ENCODE assay signal across 28 mouse cellular contexts in genomic region chr14:55777806-55778205, GRCm38 (mm10). TPM values are rescaled to one million over a fixed set of nuclear protein-coding genes. Genes with fewer than 3 reads are reported as not detected.
DNase-seq lines count a peak whose midpoint lies in the region; ATAC-seq and TF ChIP-seq lines count a peak whose summit lies in the region.
"Had no signal": no experiment of that assay in that cellular context is flagged by ENCODE, and none has a peak within 500 bp of the region (broad histone marks: within the 10 kb centered on the region; RNA-seq: fewer than 3 reads in every experiment).

No protein-coding gene starts in this region.

- H3K4me1 ChIP-seq in intestine, embryonic 16.5 days (ENCODE audit: control insufficient read depth, insufficient read depth, low read length): peaks cover 24% of the 10 kb centered on the region
- 0 out of 2 replicates have a peak, but pooled peaks cover 5% of the 10 kb centered on the region for H3K4me1 ChIP-seq in intestine, postnatal 0 days (replicated peaks; ENCODE audit: control insufficient read depth, insufficient read depth, low read length)
- H3K4me1 ChIP-seq in lung, adult 2 months (ENCODE audit: control insufficient read depth, insufficient read depth, low read length): peaks cover 14% of the 10 kb centered on the region

- H3K27ac ChIP-seq in intestine, embryonic 16.5 days (ENCODE audit: low read length): no peak overlapping the region
- no peak overlapping the region for H3K27ac ChIP-seq in intestine, postnatal 0 days (ENCODE audit: low read depth, low read length)
- H3K27ac ChIP-seq: hindbrain, embryonic 12.5 days; hindbrain, postnatal 0 days; intestine, embryonic 15.5 days; left cerebral cortex, adult 2 months; limb, embryonic 12.5 days; liver, embryonic 12.5 days; midbrain, embryonic 15.5 days; stomach, embryonic 15.5 days had no signal

- H3K4me2 ChIP-seq in intestine, embryonic 16.5 days (ENCODE audit: low read depth, low read length): no peak overlapping the region
- H3K4me2 ChIP-seq in intestine, postnatal 0 days (replicated peaks; ENCODE audit: low read depth): no peak overlapping the region
- H3K4me2 ChIP-seq: hindbrain, embryonic 12.5 days; intestine, embryonic 15.5 days; limb, embryonic 12.5 days; liver, embryonic 12.5 days; midbrain, embryonic 15.5 days; stomach, embryonic 15.5 days had no signal

- intact Hi-C loops in heart, postnatal 14 days (cut with DNase I): no loop called here

- 80% methylated on average over 11 of the region's 11 CpGs for WGBS in intestine, embryonic 16.5 days
- WGBS in intestine, postnatal 0 days: 84% methylated on average over 11 of the region's 11 CpGs
- 81% methylated on average over 11 of the region's 11 CpGs for WGBS in lung, adult 2 months

- H3K9ac ChIP-seq in intestine, embryonic 16.5 days (ENCODE audit: low read depth, low read length): 0 out of 2 replicates have a peak overlapping the region, but pooled peaks have one; percentile 34
- no peak overlapping the region for H3K9ac ChIP-seq in intestine, postnatal 0 days (ENCODE audit: low read depth, low read length)
- H3K9ac ChIP-seq: hindbrain, embryonic 12.5 days; intestine, embryonic 15.5 days; limb, embryonic 12.5 days; liver, embryonic 12.5 days; liver, postnatal 0 days; midbrain, embryonic 15.5 days; stomach, embryonic 15.5 days had no signal

- H3K9me3 ChIP-seq in intestine, embryonic 16.5 days (ENCODE audit: control insufficient read depth, low read length): no peaks in the 10 kb centered on the region
- no peaks in the 10 kb centered on the region for H3K9me3 ChIP-seq in intestine, postnatal 0 days (ENCODE audit: control insufficient read depth)
- H3K9me3 ChIP-seq: hindbrain, embryonic 12.5 days; intestine, embryonic 15.5 days; limb, embryonic 12.5 days; liver, embryonic 12.5 days; midbrain, embryonic 15.5 days; stomach, embryonic 15.5 days had no signal

- peak; percentile 87 for DNase-seq in heart, adult 11 months
- no peak for DNase-seq in heart, postnatal 14 days
- peak; percentile 1 for DNase-seq in thymus, postnatal 14 days
- no peak for DNase-seq in thymus, postnatal 0 days (ENCODE audit: low spot score)
- DNase-seq in lung, adult 2 months: no peak
- DNase-seq: adrenal gland, adult 2 months; cerebellum, adult 11 months; cerebellum, adult 9-10 months; cerebellum, postnatal 36 days; gastrocnemius, postnatal 36 days; kidney, adult 9 months; liver, postnatal 0 days; right cerebral cortex, postnatal 25 days; thymus, adult 18-20 months had no signal

- ATAC-seq in intestine, embryonic 16.5 days: no peak
- no peak for ATAC-seq in intestine, postnatal 0 days
- ATAC-seq: forebrain, embryonic 14.5 days; hindbrain, postnatal 0 days; liver, embryonic 12.5 days; liver, postnatal 0 days; lung, postnatal 0 days; midbrain, embryonic 15.5 days had no signal

- H3K4me3 ChIP-seq in intestine, embryonic 16.5 days (ENCODE audit: low read length): no peak overlapping the region
- no peak overlapping the region for H3K4me3 ChIP-seq in intestine, postnatal 0 days (ENCODE audit: low read depth, low read length)
- H3K4me3 ChIP-seq in lung, adult 2 months (replicated peaks; ENCODE audit: extremely low read depth, low read depth, low read length): no peak overlapping the region
- H3K4me3 ChIP-seq: hindbrain, embryonic 12.5 days; intestine, embryonic 15.5 days; left cerebral cortex, adult 2 months; limb, embryonic 12.5 days; liver, embryonic 12.5 days; midbrain, embryonic 15.5 days; stomach, embryonic 15.5 days had no signal

- no peak for TF ChIP-seq POLR2A in lung, adult 2 months (IDR thresholded peaks at IDR 0.05; ENCODE audit: borderline replicate concordance, extremely low read depth, low read depth, low read length)

- TF ChIP-seq CTCF in intestine, postnatal 0 days (IDR thresholded peaks at IDR 0.05; ENCODE audit: low read depth): no peak
- no peak for TF ChIP-seq CTCF in lung, adult 2 months (IDR thresholded peaks at IDR 0.05; ENCODE audit: insufficient read depth, low read length)

- H3K27me3 ChIP-seq in intestine, embryonic 16.5 days (replicated peaks; ENCODE audit: control insufficient read depth, insufficient read depth, low read length): no peaks in the 10 kb centered on the region
- H3K27me3 ChIP-seq in intestine, postnatal 0 days (replicated peaks; ENCODE audit: control insufficient read depth, insufficient read depth, low read length): no peaks in the 10 kb centered on the region
- H3K27me3 ChIP-seq: stomach, embryonic 15.5 days had no signal

- no peaks in the 10 kb centered on the region for H3K36me3 ChIP-seq in intestine, embryonic 16.5 days (ENCODE audit: control insufficient read depth, insufficient read depth, low read length)
- H3K36me3 ChIP-seq in intestine, postnatal 0 days (ENCODE audit: control insufficient read depth, insufficient read depth): no peaks in the 10 kb centered on the region; the same call in 1 of the 2 replicates
- H3K36me3 ChIP-seq: hindbrain, embryonic 12.5 days; intestine, embryonic 15.5 days; liver, embryonic 12.5 days; midbrain, embryonic 15.5 days; stomach, embryonic 15.5 days had no signal

RNA-seq across cellular contexts. Expression of gene Adcy4, which starts 6.1 kb away (rescaled TPM):
- total RNA-seq in heart, postnatal 14 days (2021): 10 to 100 TPM; 19.8 to 21.1 TPM
- polyA plus RNA-seq in intestine, embryonic 16.5 days (2015; fragmentation: Nextera tagmentation; extraction: Ambion mirVana): 6.5 and 6.6 TPM in 2 replicates
- 3.5 and 4.3 TPM in 2 replicates for polyA plus RNA-seq in intestine, postnatal 0 days (2015; fragmentation: Nextera tagmentation; extraction: Ambion mirVana)
- 2.2 and 2.7 TPM in 2 replicates for polyA plus RNA-seq in thymus, postnatal 0 days (2015; fragmentation: Nextera tagmentation; extraction: Ambion mirVana)
- polyA plus RNA-seq in lung, adult 2 months (2012; rRNA removed): 157 and 169 TPM in 2 replicates
- total RNA-seq: neutrophil, adult 5-6 weeks had no signal

RNA-seq across cellular contexts. Expression of gene Ripk3, which starts 10.9 kb away (rescaled TPM):
- total RNA-seq in heart, postnatal 14 days (2021): 1 to 10 TPM; 4.4 to 6.1 TPM
- 51.2 and 55.8 TPM in 2 replicates for polyA plus RNA-seq in intestine, embryonic 16.5 days (2015; fragmentation: Nextera tagmentation; extraction: Ambion mirVana)
- 39.2 and 47.3 TPM in 2 replicates for polyA plus RNA-seq in intestine, postnatal 0 days (2015; fragmentation: Nextera tagmentation; extraction: Ambion mirVana)
- polyA plus RNA-seq in thymus, postnatal 0 days (2015; fragmentation: Nextera tagmentation; extraction: Ambion mirVana): 70.3 and 76.2 TPM in 2 replicates
- 7.5 and 10.0 TPM in 2 replicates for polyA plus RNA-seq in lung, adult 2 months (2012; rRNA removed)

RNA-seq across cellular contexts. Expression of gene Ltb4r1, which starts 12.0 kb away (rescaled TPM):
- total RNA-seq in heart, postnatal 14 days (2021): under 1 TPM; 0.37 to 0.60 TPM
- polyA plus RNA-seq in intestine, embryonic 16.5 days (2015; fragmentation: Nextera tagmentation; extraction: Ambion mirVana): 1.0 and 1.1 TPM in 2 replicates
- 3.8 and 4.1 TPM in 2 replicates for polyA plus RNA-seq in intestine, postnatal 0 days (2015; fragmentation: Nextera tagmentation; extraction: Ambion mirVana)
- 3.7 and 4.3 TPM in 2 replicates for polyA plus RNA-seq in thymus, postnatal 0 days (2015; fragmentation: Nextera tagmentation; extraction: Ambion mirVana)
- polyA plus RNA-seq in lung, adult 2 months (2012; rRNA removed): 6.5 and 7.1 TPM in 2 replicates
- total RNA-seq: gastrocnemius, postnatal 36 days had no signal
- polyA plus RNA-seq: embryonic facial prominence, embryonic 11.5 days; hindbrain, embryonic 12.5 days had no signal

RNA-seq across cellular contexts. Expression of gene Ltb4r2, which starts 16.6 kb away (rescaled TPM):
- under 1 TPM; 0.12 to 0.17 TPM for total RNA-seq in heart, postnatal 14 days (2021)
- polyA plus RNA-seq in intestine, embryonic 16.5 days (2015; fragmentation: Nextera tagmentation; extraction: Ambion mirVana): 0.35 and 0.82 TPM in 2 replicates
- 6.7 and 9.0 TPM in 2 replicates for polyA plus RNA-seq in intestine, postnatal 0 days (2015; fragmentation: Nextera tagmentation; extraction: Ambion mirVana)
- polyA plus RNA-seq in thymus, postnatal 0 days (2015; fragmentation: Nextera tagmentation; extraction: Ambion mirVana): 0.78 and 1.2 TPM in 2 replicates
- polyA plus RNA-seq in lung, adult 2 months (2012; rRNA removed): 1.1 and 2.6 TPM in 2 replicates
- total RNA-seq: gastrocnemius, postnatal 36 days had no signal
- polyA plus RNA-seq: adrenal gland, adult 2 months had no signal

RNA-seq across cellular contexts. Expression of gene Cideb, which starts 19.5 kb away (rescaled TPM):
- total RNA-seq in heart, postnatal 14 days (2021): 1 to 10 TPM in 1 of 2 experiments, under 1 TPM in 1; 1.00 to 1.0 TPM
- polyA plus RNA-seq in intestine, embryonic 16.5 days (2015; fragmentation: Nextera tagmentation; extraction: Ambion mirVana): 118 and 152 TPM in 2 replicates
- 366 and 385 TPM in 2 replicates for polyA plus RNA-seq in intestine, postnatal 0 days (2015; fragmentation: Nextera tagmentation; extraction: Ambion mirVana)
- polyA plus RNA-seq in thymus, postnatal 0 days (2015; fragmentation: Nextera tagmentation; extraction: Ambion mirVana): 0.14 TPM in 1 of 2 replicates, not detected in the other
- polyA plus RNA-seq in lung, adult 2 months (2012; rRNA removed): 3.8 and 4.0 TPM in 2 replicates
- total RNA-seq: gastrocnemius, postnatal 36 days; neutrophil, adult 5-6 weeks had no signal
- polyA plus RNA-seq: limb, embryonic 12.5 days had no signal

Comparison
In these comparisons a context has a peak if more than half of its experiments do, and no peak if none do; other contexts are left out.
1. DNase-seq: peak in heart, adult 11 months (single experiment) and thymus, postnatal 14 days (single experiment); none in heart, postnatal 14 days (0 of 2), thymus, postnatal 0 days (single experiment) and lung, adult 2 months (single experiment).
2. RNA of gene Adcy4, which starts 6.1 kb away (polyA plus RNA-seq): 157 to 169 TPM in lung, adult 2 months; 6.5 to 6.6 TPM in intestine, embryonic 16.5 days, 3.5 to 4.3 TPM in intestine, postnatal 0 days and 2.2 to 2.7 TPM in thymus, postnatal 0 days; every median in the first group is over 10 times any median in the second.